Mouse (Mus musculus): ENCODE measurements around the gene Zfp213. TPM values are rescaled to one million over a fixed set of nuclear protein-coding genes. Genes with fewer than 3 reads are reported as not detected.

The Zfp213 gene
- total and polyA plus RNA-seq, 3 experiments = 3.0 to 3.8 TPM; not detected in 1

DNA sequence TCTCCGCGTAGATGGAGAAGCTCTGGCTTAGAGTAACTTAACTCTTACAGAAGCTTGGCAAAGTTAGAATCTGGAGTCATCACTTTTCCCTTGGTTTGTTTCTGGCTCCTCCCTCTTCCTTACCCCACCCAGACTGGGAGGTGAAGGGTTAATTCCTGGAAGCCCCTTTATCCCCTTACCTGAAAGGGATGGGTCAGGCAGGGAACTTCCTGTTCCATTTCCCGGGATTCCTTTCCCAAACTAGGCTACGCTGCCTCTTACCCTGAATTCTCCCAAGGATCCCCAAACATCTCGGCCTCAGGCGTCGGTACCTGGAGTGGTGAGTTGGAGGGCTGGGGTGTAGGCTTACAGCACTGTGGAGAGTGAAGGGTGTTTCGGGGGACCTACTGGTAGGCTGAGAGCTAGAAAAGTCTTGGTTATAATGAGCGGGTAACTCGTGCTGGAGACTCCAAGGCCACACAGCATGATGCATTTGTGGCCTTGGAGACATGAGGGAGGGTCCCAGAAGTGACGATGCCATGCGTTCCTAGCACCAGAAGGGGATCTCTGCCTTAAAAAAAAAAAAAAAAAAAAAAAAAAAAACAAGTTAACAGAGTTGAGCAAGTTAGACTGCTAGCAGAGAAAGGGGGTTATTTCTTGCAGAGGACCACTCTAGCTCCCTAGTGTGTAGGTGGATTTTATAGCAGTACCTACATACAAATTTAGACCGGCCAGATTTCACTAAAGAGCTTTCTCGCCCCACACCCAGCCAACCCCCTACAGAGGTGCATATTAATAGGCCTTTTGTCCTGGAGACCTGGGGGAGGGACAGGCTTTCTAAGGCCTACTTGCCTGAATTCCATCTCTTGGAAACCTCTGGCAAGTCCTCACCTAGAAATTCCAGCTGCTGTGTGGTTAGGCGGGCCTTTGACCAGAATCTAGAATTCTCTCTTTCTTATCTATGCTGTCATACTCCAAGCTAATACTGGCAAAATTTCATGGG, 36.9 kb upstream of the Zfp213 start, which contains the start of gene Zscan10:
TSS of gene Zscan10 (plus strand) at position 216 of the 982 bp plus-strand sequence.
- no peaks in the 10 kb centered on the region for H3K9me3 ChIP-seq (replicated peaks; ENCODE audit: insufficient read depth, low read length)
- peak within 1 kb of the TSS; percentile 71 for H3K9ac ChIP-seq (ENCODE audit: control insufficient read depth, low read depth, low read length, poor library complexity, severe bottlenecking)
- no peaks in the 10 kb centered on the region for H3K27me3 ChIP-seq (ENCODE audit: control insufficient read depth in 1 of 2, insufficient read depth in 2 of 2, low read length in 2 of 2)
- TF ChIP-seq ZKSCAN1 (IDR thresholded peaks at IDR 0.05; ENCODE audit: low read depth, low read length) (no peak), ZMIZ1 (IDR thresholded peaks at IDR 0.05; ENCODE audit: low read depth, low read length) (no peak), HCFC1 (IDR thresholded peaks at IDR 0.05; ENCODE audit: low read depth, low read length) (no peak), SIN3A (IDR thresholded peaks at IDR 0.05; ENCODE audit: low read length) (no peak), CHD2 (IDR thresholded peaks at IDR 0.05; ENCODE audit: low read length) (no peak), GABPA (IDR thresholded peaks at IDR 0.05; ENCODE audit: low read depth, low read length) (no peak), ETS1 (IDR thresholded peaks at IDR 0.05; ENCODE audit: low read depth, low read length) (no peak), GATA1 (IDR thresholded peaks at IDR 0.05; ENCODE audit: low read depth, low read length) (no peak), RCOR1 (IDR thresholded peaks at IDR 0.05; ENCODE audit: low read depth, low read length) (no peak), EP300 (IDR thresholded peaks at IDR 0.05; ENCODE audit: low read depth in 1 of 2, low read length in 2 of 2) (no peak), CHD1 (IDR thresholded peaks at IDR 0.05; ENCODE audit: low read depth, low read length) (no peak)
- H3K4me1 ChIP-seq (ENCODE audit: control insufficient read depth in 1 of 2, insufficient read depth in 2 of 2, low read length in 2 of 2) = peaks cover 0 to 10% of the 10 kb centered on the region in 2 experiments; a peak in 2 of 4 replicates
- H3K79me2 ChIP-seq (ENCODE audit: control insufficient read depth, insufficient read depth, low read length, poor library complexity) = no peaks in the 10 kb centered on the region; the same call in 1 of the 2 replicates
- DNase-seq (ENCODE audit: low read depth, low spot score) = no peak
- peak within 1 kb of the TSS; percentile 58 to 75 for H3K4me3 ChIP-seq (ENCODE audit: control insufficient read depth in 1 of 2, insufficient read depth in 1 of 2, low read depth in 2 of 2, low read length in 2 of 2)
- H3K27ac ChIP-seq (ENCODE audit: control insufficient read depth, low read depth, low read length) = peak within 1 kb of the TSS; percentile 79
- H3K36me3 ChIP-seq (ENCODE audit: control insufficient read depth in 1 of 2, insufficient read depth in 2 of 2, low read length in 2 of 2) = peaks cover 0 to 5% of the 10 kb centered on the region in 2 experiments; a peak in 2 of 4 replicates

DNA sequence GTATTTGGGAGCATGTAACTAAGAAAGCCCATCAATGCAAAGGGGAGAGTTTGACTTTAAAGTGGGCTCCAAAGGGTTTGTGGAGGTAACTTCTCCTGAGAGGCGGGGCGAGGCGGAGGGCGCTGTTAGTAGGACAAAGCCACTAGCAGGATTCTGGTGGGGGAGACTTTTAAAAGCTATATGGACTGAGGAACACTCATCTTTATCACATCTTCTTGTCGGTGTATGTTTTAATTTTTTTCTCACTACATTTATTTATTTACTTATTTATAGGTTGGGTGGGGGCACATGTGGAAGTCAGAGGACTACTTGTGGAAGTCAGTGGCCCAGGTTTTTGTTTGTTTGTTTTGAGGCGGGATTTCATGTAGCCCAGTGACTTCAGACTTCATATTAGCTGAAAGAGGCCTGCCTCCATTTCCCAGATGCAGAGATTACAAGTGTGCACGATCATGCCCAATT, 35.6 kb upstream of the Zfp213 start:
- peaks cover 0 to 5% of the 10 kb centered on the region in 2 experiments; a peak in 2 of 4 replicates for H3K36me3 ChIP-seq (ENCODE audit: control insufficient read depth in 1 of 2, insufficient read depth in 2 of 2, low read length in 2 of 2)
- no peaks in the 10 kb centered on the region for H3K9me3 ChIP-seq (replicated peaks; ENCODE audit: insufficient read depth, low read length)
- peak; percentile 89 for DNase-seq (ENCODE audit: low read depth, low spot score)
- TF ChIP-seq RCOR1 (IDR thresholded peaks at IDR 0.05; ENCODE audit: low read depth, low read length) (peak; percentile 33; the same call in 1 of the 2 replicates), MAZ (IDR thresholded peaks at IDR 0.05; ENCODE audit: low read depth, low read length) (peak; percentile 70; the same call in 1 of the 2 replicates), BHLHE40 (IDR thresholded peaks at IDR 0.05; ENCODE audit: borderline replicate concordance, low read depth, low read length) (peak; percentile 49; the same call in 1 of the 2 replicates), MAX (IDR thresholded peaks at IDR 0.05; ENCODE audit: low read length) (peak; percentile 73), NELFE (IDR thresholded peaks at IDR 0.05; ENCODE audit: low read depth, low read length) (peak; percentile 56), ETS1 (IDR thresholded peaks at IDR 0.05; ENCODE audit: low read depth, low read length) (peak; percentile 28), ZC3H11A (IDR thresholded peaks at IDR 0.05; ENCODE audit: low read depth, low read length) (no peak), MYC (IDR thresholded peaks at IDR 0.05; ENCODE audit: low read depth, low read length) (peak; percentile 66; the same call in 1 of the 2 replicates), MXI1 (IDR thresholded peaks at IDR 0.05; ENCODE audit: low read depth, low read length) (peak; percentile 71; the same call in 1 of the 2 replicates), GATA1 (IDR thresholded peaks at IDR 0.05; ENCODE audit: low read depth, low read length) (peak; percentile 57), ZMIZ1 (IDR thresholded peaks at IDR 0.05; ENCODE audit: low read depth, low read length) (peak; percentile 61; the same call in 1 of the 2 replicates), ZKSCAN1 (IDR thresholded peaks at IDR 0.05; ENCODE audit: low read depth, low read length) (no peak), MYB (IDR thresholded peaks at IDR 0.05; ENCODE audit: low read depth, low read length) (no peak), JUND (IDR thresholded peaks at IDR 0.05; ENCODE audit: low read depth, low read length) (0 out of 2 replicates have a peak, but pooled peaks have one; percentile 43), CHD1 (IDR thresholded peaks at IDR 0.05; ENCODE audit: low read depth, low read length) (peak; percentile 99), HCFC1 (IDR thresholded peaks at IDR 0.05; ENCODE audit: low read depth, low read length) (peak; percentile 74; the same call in 1 of the 2 replicates), E2F4 (IDR thresholded peaks at IDR 0.05; ENCODE audit: borderline replicate concordance, low read depth, low read length) (peak; percentile 79), POLR2A (IDR thresholded peaks at IDR 0.05; ENCODE audit: control insufficient read depth in 1 of 2, insufficient read depth in 1 of 2, low read depth in 1 of 2, low read length in 2 of 2, poor library complexity in 1 of 2) (peak in 1 of 2 experiments; percentile 13; a peak in 1 of 4 replicates), SMC3 (IDR thresholded peaks at IDR 0.05; ENCODE audit: low read depth, low read length) (peak; percentile 16; the same call in 1 of the 2 replicates), MAFK (IDR thresholded peaks at IDR 0.05; ENCODE audit: borderline replicate concordance, low read depth, low read length) (no peak), CTCF (IDR thresholded peaks at IDR 0.05 in 2 of 3, conservative IDR thresholded peaks at IDR 0.05 in 1 of 3; ENCODE audit: control insufficient read depth in 1 of 3, insufficient read depth in 1 of 3, low read depth in 2 of 3, low read length in 3 of 3, poor library complexity in 1 of 3, severe bottlenecking in 1 of 3) (no peak), KAT2A (conservative IDR thresholded peaks at IDR 0.05; ENCODE audit: low read depth, low read length) (peak; percentile 39; the same call in 1 of the 2 replicates), TBP (IDR thresholded peaks at IDR 0.05; ENCODE audit: low read depth, low read length) (peak; percentile 79), SIN3A (IDR thresholded peaks at IDR 0.05; ENCODE audit: low read length) (peak; percentile 87; the same call in 1 of the 2 replicates)
- peak overlapping the region; percentile 79 for H3K27ac ChIP-seq (ENCODE audit: control insufficient read depth, low read depth, low read length)
- peaks cover 0 to 10% of the 10 kb centered on the region in 2 experiments; a peak in 2 of 4 replicates for H3K4me1 ChIP-seq (ENCODE audit: control insufficient read depth in 1 of 2, insufficient read depth in 2 of 2, low read length in 2 of 2)
- H3K4me3 ChIP-seq (ENCODE audit: control insufficient read depth in 1 of 2, insufficient read depth in 1 of 2, low read depth in 2 of 2, low read length in 2 of 2) = peak overlapping the region; percentile 58 to 75
- H3K27me3 ChIP-seq (ENCODE audit: control insufficient read depth in 1 of 2, insufficient read depth in 2 of 2, low read length in 2 of 2) = no peaks in the 10 kb centered on the region
- no peaks in the 10 kb centered on the region; the same call in 1 of the 2 replicates for H3K79me2 ChIP-seq (ENCODE audit: control insufficient read depth, insufficient read depth, low read length, poor library complexity)
- H3K9ac ChIP-seq (ENCODE audit: control insufficient read depth, low read depth, low read length, poor library complexity, severe bottlenecking) = peak overlapping the region; percentile 71

All from MEL (cell line).